Mouse (Mus musculus): Measurements from ENCODE around the gene 6820408C15Rik. TPM values are rescaled to one million over a fixed set of nuclear protein-coding genes. Genes with fewer than 3 reads are reported as not detected.

Gene 6820408C15Rik
- polyA plus RNA-seq, 1 experiment = not detected

GRCm38 (mm10) chr2:152376345-152376741, 39.0 kb upstream of the 6820408C15Rik start, which contains the start of gene Nrsn2:
Gene Nrsn2 (minus strand): TSS chr2:152376638.
- Histone ChIP-seq H3K27ac (ENCODE audit: insufficient read depth, low read depth, low read length) (no peak within 1 kb of the TSS), H3K4me3 (ENCODE audit: low read depth, low read length) (no peak within 1 kb of the TSS), H3K4me1 (ENCODE audit: control insufficient read depth, insufficient read depth, insufficient read length, low read length) (no peaks in the 10 kb centered on the region; the same call in 1 of the 2 replicates), H3K36me3 (ENCODE audit: control insufficient read depth, insufficient read depth, low read length) (no peaks in the 10 kb centered on the region), H3K27me3 (ENCODE audit: control insufficient read depth, insufficient read depth, low read length) (peaks cover 14% of the 10 kb centered on the region)
- TF ChIP-seq POLR2A (IDR thresholded peaks at IDR 0.05; ENCODE audit: low read depth, low read length) = no peak
- TF ChIP-seq CTCF (IDR thresholded peaks at IDR 0.05; ENCODE audit: extremely low read depth, insufficient read length, insufficient replicate concordance, low read depth, low read length) = no peak
- 8% methylated on average over 16 of the region's 16 CpGs for WGBS

- no peak overlapping the region for H3K27ac ChIP-seq (ENCODE audit: insufficient read depth, low read depth, low read length)
- H3K4me1 ChIP-seq (ENCODE audit: control insufficient read depth, insufficient read depth, insufficient read length, low read length) = no peaks in the 10 kb centered on the region
- H3K36me3 ChIP-seq (ENCODE audit: control insufficient read depth, insufficient read depth, low read length) = no peaks in the 10 kb centered on the region
- TF ChIP-seq POLR2A (IDR thresholded peaks at IDR 0.05; ENCODE audit: low read depth, low read length) (no peak), CTCF (IDR thresholded peaks at IDR 0.05; ENCODE audit: extremely low read depth, insufficient read length, insufficient replicate concordance, low read depth, low read length) (no peak)
- 83% methylated on average over 4 of the region's 4 CpGs for WGBS
- H3K4me3 ChIP-seq (ENCODE audit: low read depth, low read length) = no peak overlapping the region
- no peaks in the 10 kb centered on the region for H3K27me3 ChIP-seq (ENCODE audit: control insufficient read depth, insufficient read depth, low read length)
Measured at GRCm38 (mm10) chr2:152384191-152384590, 31.2 kb upstream of the 6820408C15Rik start.

- Histone ChIP-seq H3K4me3 (ENCODE audit: low read depth, low read length) (no peak overlapping the region), H3K27ac (ENCODE audit: insufficient read depth, low read depth, low read length) (no peak overlapping the region), H3K27me3 (ENCODE audit: control insufficient read depth, insufficient read depth, low read length) (peaks cover 10% of the 10 kb centered on the region; the same call in 1 of the 2 replicates), H3K4me1 (ENCODE audit: control insufficient read depth, insufficient read depth, insufficient read length, low read length) (peaks cover 5% of the 10 kb centered on the region; the same call in 1 of the 2 replicates), H3K36me3 (ENCODE audit: control insufficient read depth, insufficient read depth, low read length) (no peaks in the 10 kb centered on the region)
- 27% methylated on average over 3 of the region's 3 CpGs for WGBS
- TF ChIP-seq CTCF (IDR thresholded peaks at IDR 0.05; ENCODE audit: extremely low read depth, insufficient read length, insufficient replicate concordance, low read depth, low read length) = no peak
- TF ChIP-seq POLR2A (IDR thresholded peaks at IDR 0.05; ENCODE audit: low read depth, low read length) = no peak
Measured at GRCm38 (mm10) chr2:152392786-152393185, 22.6 kb upstream of the 6820408C15Rik start.

- peaks cover 7% of the 10 kb centered on the region; the same call in 1 of the 2 replicates for H3K4me1 ChIP-seq (ENCODE audit: control insufficient read depth, insufficient read depth, insufficient read length, low read length)
- no peak overlapping the region for H3K4me3 ChIP-seq (ENCODE audit: low read depth, low read length)
- TF ChIP-seq POLR2A (IDR thresholded peaks at IDR 0.05; ENCODE audit: low read depth, low read length) (no peak), CTCF (IDR thresholded peaks at IDR 0.05; ENCODE audit: extremely low read depth, insufficient read length, insufficient replicate concordance, low read depth, low read length) (no peak)
- WGBS = 73% methylated on average over 9 of the region's 9 CpGs
- H3K27ac ChIP-seq (ENCODE audit: insufficient read depth, low read depth, low read length) = no peak overlapping the region
- H3K27me3 ChIP-seq (ENCODE audit: control insufficient read depth, insufficient read depth, low read length) = peaks cover 10% of the 10 kb centered on the region; the same call in 1 of the 2 replicates
- no peaks in the 10 kb centered on the region for H3K36me3 ChIP-seq (ENCODE audit: control insufficient read depth, insufficient read depth, low read length)
Measured at GRCm38 (mm10) chr2:152393225-152394017, 22.0 kb upstream of the 6820408C15Rik start.

GRCm38 (mm10) chr2:152395271-152395920, 20.0 kb upstream of the 6820408C15Rik start:
- peaks cover 12% of the 10 kb centered on the region for H3K4me1 ChIP-seq (ENCODE audit: control insufficient read depth, insufficient read depth, insufficient read length, low read length)
- no peak overlapping the region for H3K27ac ChIP-seq (ENCODE audit: insufficient read depth, low read depth, low read length)
- TF ChIP-seq CTCF (IDR thresholded peaks at IDR 0.05; ENCODE audit: extremely low read depth, insufficient read length, insufficient replicate concordance, low read depth, low read length) = no peak
- no peak for TF ChIP-seq POLR2A (IDR thresholded peaks at IDR 0.05; ENCODE audit: low read depth, low read length)
- H3K36me3 ChIP-seq (ENCODE audit: control insufficient read depth, insufficient read depth, low read length) = no peaks in the 10 kb centered on the region
- 54% methylated on average over 13 of the region's 13 CpGs for WGBS
- peaks cover 14% of the 10 kb centered on the region for H3K27me3 ChIP-seq (ENCODE audit: control insufficient read depth, insufficient read depth, low read length)
- peak overlapping the region; percentile 89 for H3K4me3 ChIP-seq (ENCODE audit: low read depth, low read length)

GRCm38 (mm10) chr2:152396110-152397003, 19.0 kb upstream of the 6820408C15Rik start:
- Histone ChIP-seq H3K27ac (ENCODE audit: insufficient read depth, low read depth, low read length) (peak overlapping the region; percentile 40; the same call in 1 of the 2 replicates), H3K4me1 (ENCODE audit: control insufficient read depth, insufficient read depth, insufficient read length, low read length) (peaks cover 12% of the 10 kb centered on the region), H3K27me3 (ENCODE audit: control insufficient read depth, insufficient read depth, low read length) (peaks cover 14% of the 10 kb centered on the region), H3K4me3 (ENCODE audit: low read depth, low read length) (peak overlapping the region; percentile 89), H3K36me3 (ENCODE audit: control insufficient read depth, insufficient read depth, low read length) (no peaks in the 10 kb centered on the region)
- 2% methylated on average over 45 of the region's 46 CpGs for WGBS
- peak; percentile 32; the same call in 1 of the 2 replicates for TF ChIP-seq CTCF (IDR thresholded peaks at IDR 0.05; ENCODE audit: extremely low read depth, insufficient read length, insufficient replicate concordance, low read depth, low read length)
- TF ChIP-seq POLR2A (IDR thresholded peaks at IDR 0.05; ENCODE audit: low read depth, low read length) = no peak
